Mouse (Mus musculus) brain, embryonic 14.5 days (tissue): ENCODE results near the gene Rpgr. TPM values are rescaled to one million over a fixed set of nuclear protein-coding genes. Genes with fewer than 3 reads are reported as not detected.

Source experiments
- DNase-seq: peaks from one replicate; pipeline ENCODE4 v3.0.0-alpha.2; 2011; ENCODE audit warnings: low read depth
- CTCF ChIP-seq: fragments of 200-500 bp; IDR thresholded peaks from 2 replicates; pipeline ENCODE4 v1.5.1; 2012; ENCODE audit warnings: inconsistent platforms, mild to moderate bottlenecking, moderate library complexity, borderline replicate concordance; ENCODE audit not compliant: insufficient read depth, insufficient read length; ENCODE audit errors: extremely low read depth
- POLR2A ChIP-seq: fragments of 200-500 bp; IDR thresholded peaks from 2 replicates; pipeline ENCODE4 v1.6.1; 2012; ENCODE audit warnings: mild to moderate bottlenecking, inconsistent platforms, borderline replicate concordance; ENCODE audit not compliant: poor library complexity, insufficient read depth, insufficient read length, severe bottlenecking; ENCODE audit errors: extremely low read depth
- polyA plus RNA-seq: library from polyadenylated mRNA; depleted of rRNA; stranded (reverse); fragments of >200 nt; gene quantifications from 2 replicates; pipeline ENCODE4 v1.2.3, GENCODE M21; 2012; rRNA removed

The Rpgr gene
- polyA plus RNA-seq, 1 experiment = 24.5 TPM

DNA sequence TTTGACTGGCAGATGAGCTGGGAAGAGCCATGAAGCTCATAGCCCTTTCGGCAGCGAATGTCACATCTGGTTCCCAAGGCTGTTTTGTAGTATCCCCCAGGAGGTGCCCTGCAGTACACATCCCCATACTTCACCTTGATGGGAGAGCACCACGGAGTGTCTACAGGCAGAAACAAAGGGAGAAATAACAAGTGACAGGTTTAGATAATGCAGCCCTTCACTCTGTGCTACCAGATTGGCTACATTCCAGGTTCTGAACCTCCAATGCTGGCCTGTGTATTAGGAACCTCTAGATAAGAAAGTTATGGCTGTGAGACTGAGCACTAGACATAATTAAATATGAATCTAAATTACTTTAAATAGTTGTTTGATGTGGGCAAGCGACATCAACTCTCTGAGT is 147.3 kb downstream of the Rpgr start:
- TF ChIP-seq POLR2A = no peak
- no peak for TF ChIP-seq CTCF
- DNase-seq = no peak

DNA sequence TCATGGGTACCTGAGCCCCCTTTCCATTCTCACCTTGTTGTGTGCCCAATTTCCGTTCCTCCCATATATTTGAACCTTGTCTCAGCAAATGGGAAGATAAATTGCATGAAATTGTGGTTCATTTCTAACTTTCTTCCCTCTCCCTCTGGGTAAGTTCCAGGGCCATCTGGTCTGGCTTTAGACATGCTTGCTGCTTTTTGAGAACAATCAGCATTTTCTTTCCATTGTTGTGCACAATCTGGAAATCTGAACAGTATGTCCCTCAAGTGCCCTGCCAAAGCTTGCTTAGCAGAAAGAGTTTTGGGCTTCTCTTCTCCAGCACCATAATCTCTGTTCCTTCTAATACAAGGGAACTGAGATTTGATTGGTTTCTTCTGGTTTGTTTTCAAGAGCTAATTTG is 152.9 kb downstream of the Rpgr start:
- TF ChIP-seq CTCF (no peak), POLR2A (no peak)
- no peak for DNase-seq

DNA sequence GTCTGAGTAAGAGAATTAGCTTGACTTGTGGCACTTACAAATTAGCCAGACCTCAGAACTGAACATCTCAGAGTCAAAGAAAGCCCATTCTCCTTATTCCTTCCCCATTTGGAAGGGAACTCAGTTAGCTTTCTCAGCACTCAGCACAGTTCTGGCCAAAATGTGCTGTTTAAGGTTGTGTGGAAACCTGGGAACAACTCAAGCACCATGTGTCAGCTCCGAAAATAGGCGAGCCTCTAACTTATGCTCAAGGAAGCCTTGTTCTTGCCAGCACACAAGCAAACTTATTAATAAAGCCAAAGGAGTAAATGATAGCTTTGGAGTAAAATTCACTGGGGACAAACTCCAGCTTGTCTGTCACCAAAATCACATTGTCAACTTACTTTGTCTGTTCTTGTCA is 153.4 kb downstream of the Rpgr start:
- TF ChIP-seq POLR2A = no peak
- no peak for TF ChIP-seq CTCF
- DNase-seq = no peak

DNA sequence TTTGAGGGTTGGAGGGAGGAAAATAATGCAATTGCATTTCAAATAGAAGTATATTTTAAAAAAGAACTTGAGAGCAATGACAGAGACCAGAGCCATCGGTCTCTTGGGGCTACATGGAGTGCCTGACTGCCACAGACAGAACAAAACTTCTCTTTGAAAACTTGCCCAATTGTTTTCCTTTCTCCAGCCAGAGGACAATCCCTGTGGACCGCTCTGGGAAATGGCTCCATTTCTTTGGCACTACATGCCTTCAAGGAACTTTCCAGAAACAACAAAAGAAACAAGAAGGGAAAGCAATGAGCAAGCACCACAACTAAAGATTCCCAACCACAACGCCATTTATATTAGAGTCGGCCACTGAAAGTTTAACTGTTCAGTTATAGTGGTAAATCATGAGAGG is 154.5 kb downstream of the Rpgr start:
- no peak for TF ChIP-seq POLR2A
- TF ChIP-seq CTCF = no peak
- DNase-seq = no peak

DNA sequence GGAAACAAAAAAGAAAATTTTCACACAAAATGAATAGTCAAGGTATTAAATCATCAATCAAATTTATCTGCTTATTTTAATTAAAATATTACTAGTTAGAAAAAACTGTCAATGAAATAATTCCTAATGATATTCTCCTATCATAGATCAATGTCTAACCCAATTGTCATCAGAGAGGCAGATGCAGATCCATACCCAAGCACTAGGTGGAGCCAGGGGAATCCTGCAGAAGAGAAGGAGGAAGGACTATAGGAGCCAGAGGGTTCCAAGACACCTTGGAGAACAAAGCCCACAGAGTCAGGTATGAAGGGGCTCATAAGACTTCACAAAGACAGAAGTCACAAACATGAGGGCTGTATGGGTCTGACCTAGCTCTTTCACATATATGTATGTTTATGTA is 182.1 kb downstream of the Rpgr start:
- no peak for DNase-seq
- TF ChIP-seq POLR2A (no peak), CTCF (peak; percentile 16; the same call in 1 of the 2 replicates)

Other genes with a start within 250 kb of the Rpgr start
- 4.3 and 5.0 TPM in 2 replicates for gene Srpx, start 99.2 kb downstream of the Rpgr start, polyA plus RNA-seq
- gene Otc, start 35.4 kb upstream of the Rpgr start, polyA plus RNA-seq = 0.03 TPM in 1 of 2 replicates, not detected in the other